Mouse (Mus musculus) C2C12 (cell line): ENCODE measurements around the gene Atxn7l1. TPM values are rescaled to one million over a fixed set of nuclear protein-coding genes. Genes with fewer than 3 reads are reported as not detected.

ENCODE experiments used
- H3K27me3 ChIP-seq: one replicate; pipeline ENCODE4 v1.6.1; 2011; ENCODE audit not compliant: control insufficient read depth, insufficient read depth, insufficient read length
- H3K36me3 ChIP-seq: one replicate; pipeline ENCODE4 v1.6.1; 2011; ENCODE audit not compliant: control insufficient read depth, insufficient read depth
- H3K4me3 ChIP-seq: one replicate; pipeline ENCODE4 v1.5.1; 2011; ENCODE audit warnings: mild to moderate bottlenecking, control low read depth; ENCODE audit not compliant: poor library complexity, insufficient read depth, severe bottlenecking
- H3K79me2 ChIP-seq: one replicate; pipeline ENCODE4 v1.6.1; 2011; ENCODE audit not compliant: control insufficient read depth, insufficient read depth
- H3K79me3 ChIP-seq: one replicate; pipeline ENCODE4 v1.6.1; 2011; ENCODE audit warnings: low read depth, control low read depth
- H3ac ChIP-seq: one replicate; pipeline ENCODE3; 2011; ENCODE audit warnings: low read depth; ENCODE audit not compliant: control insufficient read depth, insufficient read length
- CEBPB ChIP-seq: IDR thresholded peaks from one replicate; pipeline ENCODE4 v1.6.1; 2011; ENCODE audit warnings: low read depth, mild to moderate bottlenecking, control low read depth, moderate library complexity
- CTCF ChIP-seq: IDR thresholded peaks from one replicate; pipeline ENCODE4 v1.5.1; 2011; ENCODE audit not compliant: control insufficient read depth, insufficient read depth, insufficient read length
- FOSL1 ChIP-seq: IDR thresholded peaks from one replicate; pipeline ENCODE4 v1.8.0; 2011; ENCODE audit warnings: mild to moderate bottlenecking, low read length; ENCODE audit not compliant: poor library complexity, insufficient read depth, severe bottlenecking
- MAX ChIP-seq: IDR thresholded peaks from one replicate; pipeline ENCODE4 v1.6.1; 2011; ENCODE audit warnings: mild to moderate bottlenecking, control low read depth
- MYOD1 ChIP-seq: IDR thresholded peaks from one replicate; pipeline ENCODE4 v1.6.1; 2011; ENCODE audit warnings: low read depth; ENCODE audit not compliant: control insufficient read depth, insufficient read length
- MYOG ChIP-seq: IDR thresholded peaks from one replicate; pipeline ENCODE4 v1.6.1; 2011; ENCODE audit not compliant: control insufficient read depth, insufficient read length; ENCODE audit errors: extremely low read depth
- USF1 ChIP-seq: IDR thresholded peaks from one replicate; pipeline ENCODE4 v1.6.1; 2011; ENCODE audit warnings: low read depth, mild to moderate bottlenecking, control low read depth, moderate library complexity
- polyA plus RNA-seq: library from polyadenylated mRNA; unstranded; fragments of >200 nt; fragmentation: generic; extraction: Trizol; gene quantifications from one replicate; pipeline ENCODE4 v1.2.1, GENCODE M21; 2012; ENCODE audit warnings: missing spikeins

The Atxn7l1 gene
- polyA plus RNA-seq, 1 experiment: 14.6 TPM

DNA sequence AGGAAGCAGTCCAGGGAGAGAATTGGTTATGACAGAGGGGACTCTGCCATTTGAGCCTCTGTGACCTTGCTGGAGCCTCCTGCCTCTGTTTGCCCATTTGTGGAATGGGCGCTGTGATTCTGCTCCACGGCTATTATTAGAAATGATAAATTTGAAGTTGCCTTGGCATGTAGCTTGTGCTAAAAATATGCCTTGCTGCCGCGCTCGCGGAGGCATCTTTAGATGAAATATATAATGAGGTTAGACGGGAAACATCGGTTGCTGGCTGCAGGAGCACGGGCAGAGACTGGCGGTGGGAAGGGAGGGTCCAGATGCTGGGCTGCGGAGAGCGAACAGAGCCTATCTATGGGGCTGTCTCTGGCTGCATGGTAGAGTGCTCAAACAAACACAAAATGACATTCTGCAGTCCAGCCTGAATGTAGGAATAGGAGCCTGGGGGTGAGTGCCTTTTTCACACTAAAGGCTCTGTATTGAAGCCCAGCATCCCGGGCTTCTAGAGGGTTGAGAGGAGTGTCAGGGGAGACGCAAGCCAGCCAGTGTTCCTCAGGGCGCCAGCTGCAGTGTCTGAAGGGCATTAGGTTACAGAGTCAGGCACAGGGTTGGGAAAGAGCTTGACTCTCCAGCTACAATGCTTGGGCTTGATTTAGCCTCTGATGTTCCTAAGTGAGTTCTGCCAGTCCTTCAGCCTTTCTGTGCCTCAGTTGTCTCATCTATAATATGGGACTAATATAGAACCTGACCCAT, 96.8 kb downstream of the Atxn7l1 start:
- TF ChIP-seq CTCF: no peak
- no peak for TF ChIP-seq MAX
- no peak for TF ChIP-seq CEBPB
- no peak for TF ChIP-seq MYOG
- no peak for TF ChIP-seq FOSL1
- TF ChIP-seq USF1: no peak
- TF ChIP-seq MYOD1: no peak
- no peak overlapping the region for H3ac ChIP-seq
- H3K36me3 ChIP-seq: no peaks in the 10 kb centered on the region
- peaks cover 24% of the 10 kb centered on the region for H3K79me2 ChIP-seq
- H3K27me3 ChIP-seq: no peaks in the 10 kb centered on the region
- H3K79me3 ChIP-seq: peaks cover 3% of the 10 kb centered on the region
- H3K4me3 ChIP-seq: no peak overlapping the region

DNA sequence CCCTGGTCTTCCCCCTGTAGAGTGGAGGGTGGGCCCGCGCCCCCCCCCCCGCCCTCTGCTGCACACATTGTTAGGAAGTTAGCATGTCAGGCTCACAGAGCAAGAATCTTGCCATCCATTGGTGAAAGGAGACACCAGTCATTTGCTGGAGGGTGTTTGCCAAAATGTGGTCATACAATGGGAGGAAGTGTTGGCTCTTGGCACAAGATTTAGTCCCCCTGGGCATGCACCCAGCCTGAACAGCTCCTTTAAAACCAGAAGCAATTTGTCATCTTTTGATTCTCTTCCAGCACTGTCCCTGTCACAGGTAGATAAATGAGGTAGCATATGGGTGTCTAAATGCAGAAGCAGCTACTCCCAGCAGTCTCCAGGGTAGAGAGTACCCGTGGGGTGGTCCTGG, 98.0 kb downstream of the Atxn7l1 start:
- no peak overlapping the region for H3ac ChIP-seq
- no peaks in the 10 kb centered on the region for H3K79me3 ChIP-seq
- TF ChIP-seq CTCF (no peak), MAX (no peak), CEBPB (no peak), USF1 (no peak), MYOG (no peak), FOSL1 (no peak)
- H3K36me3 ChIP-seq: peaks cover 3% of the 10 kb centered on the region
- no peaks in the 10 kb centered on the region for H3K27me3 ChIP-seq
- peaks cover 21% of the 10 kb centered on the region for H3K79me2 ChIP-seq
- H3K4me3 ChIP-seq: no peak overlapping the region

DNA sequence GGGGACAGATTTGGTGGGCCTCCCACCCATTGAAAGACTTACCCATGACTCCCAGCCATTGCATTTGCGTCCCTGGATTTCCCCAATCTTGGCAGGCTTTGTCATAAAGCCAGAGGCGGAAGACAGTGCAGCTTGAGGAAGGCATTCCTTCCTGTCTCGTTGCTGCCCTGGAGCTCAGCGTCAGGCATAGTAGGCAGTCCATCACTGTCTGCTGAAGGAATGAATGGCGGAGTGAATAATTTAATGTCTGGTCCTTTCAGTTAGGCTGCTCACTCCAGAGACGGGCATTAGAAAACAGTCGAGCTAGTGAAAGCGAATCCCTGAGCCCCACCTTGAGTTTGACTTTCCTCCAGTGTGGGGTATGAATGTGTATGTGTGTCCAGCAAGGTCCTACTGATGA, 99.4 kb downstream of the Atxn7l1 start:
- Histone ChIP-seq H3K4me3 (no peak overlapping the region), H3K79me2 (peaks cover 21% of the 10 kb centered on the region), H3K36me3 (peaks cover 3% of the 10 kb centered on the region), H3ac (no peak overlapping the region), H3K27me3 (no peaks in the 10 kb centered on the region), H3K79me3 (no peaks in the 10 kb centered on the region)
- TF ChIP-seq FOSL1 (no peak), USF1 (no peak), CTCF (no peak), MYOG (no peak), CEBPB (no peak), MAX (no peak), MYOD1 (no peak)

DNA sequence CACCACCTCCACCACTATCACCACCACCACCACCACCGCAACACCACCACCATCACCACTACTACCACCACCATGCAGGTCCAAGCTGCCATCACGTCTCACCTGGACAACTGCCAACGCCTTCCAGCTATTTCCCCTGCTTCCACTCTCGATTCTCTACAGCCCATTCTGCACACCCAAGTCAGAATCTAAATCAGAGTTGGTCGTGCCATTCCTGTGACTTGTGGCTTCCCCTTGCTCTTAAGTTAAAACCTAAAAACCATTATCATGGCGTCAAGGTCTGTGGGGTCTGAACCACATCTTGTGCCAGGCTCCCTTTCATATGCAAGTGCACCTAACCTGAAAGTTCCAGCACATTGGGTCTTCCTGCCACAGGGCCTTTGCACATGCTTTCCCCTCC, 102.7 kb downstream of the Atxn7l1 start:
- Histone ChIP-seq H3K79me3 (peaks cover under 1% of the 10 kb centered on the region), H3K27me3 (no peaks in the 10 kb centered on the region), H3K79me2 (peaks cover 15% of the 10 kb centered on the region), H3K4me3 (no peak overlapping the region), H3ac (no peak overlapping the region), H3K36me3 (peaks cover 3% of the 10 kb centered on the region)
- no peak for TF ChIP-seq MYOG
- TF ChIP-seq FOSL1: no peak
- TF ChIP-seq CTCF: no peak
- TF ChIP-seq MAX: no peak
- TF ChIP-seq MYOD1: no peak
- TF ChIP-seq CEBPB: no peak
- TF ChIP-seq USF1: no peak

DNA sequence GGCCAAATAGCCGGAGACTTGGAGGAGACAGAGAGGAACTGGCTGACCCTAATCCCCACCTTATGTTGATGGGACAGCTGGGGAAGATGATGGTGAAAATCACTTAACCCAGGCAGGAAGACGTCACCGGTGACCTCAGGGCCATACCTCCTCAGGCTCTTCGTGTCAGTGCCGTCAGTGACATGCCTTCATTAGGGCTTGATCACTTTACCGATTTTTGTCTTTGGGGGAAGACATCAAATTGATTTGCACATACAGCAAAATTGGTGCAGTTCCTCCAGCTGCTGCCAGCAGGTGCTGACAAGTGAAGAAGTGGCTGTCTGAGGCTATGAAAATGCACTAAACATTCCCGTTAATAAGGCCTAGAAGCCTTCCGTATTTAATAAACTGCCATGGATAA, 103.9 kb downstream of the Atxn7l1 start:
- H3K27me3 ChIP-seq: no peaks in the 10 kb centered on the region
- TF ChIP-seq USF1 (no peak), MYOG (no peak), CTCF (no peak), FOSL1 (no peak), MYOD1 (no peak), CEBPB (no peak), MAX (no peak)
- H3K36me3 ChIP-seq: peaks cover 3% of the 10 kb centered on the region
- H3ac ChIP-seq: no peak overlapping the region
- no peak overlapping the region for H3K4me3 ChIP-seq
- peaks cover 7% of the 10 kb centered on the region for H3K79me2 ChIP-seq
- peaks cover 1% of the 10 kb centered on the region for H3K79me3 ChIP-seq
